Mouse (Mus musculus) naive thymus-derived CD4-positive, alpha-beta T cell, adult 2 months (primary cell): ENCODE results near the gene Ppp5c.

Experiments
- DNase-seq: peaks from one replicate; pipeline ENCODE4 v3.0.0-alpha.2; 2011; ENCODE audit warnings: low read depth

Gene Ppp5c

GRCm38 (mm10) chr7:16982859-16983568 lies 44.7 kb downstream of the Ppp5c start, which contains the start of gene Gm42372:
Gene Gm42372 (plus strand): TSS chr7:16983086.
- DNase-seq, result peak; percentile 94

DNA sequence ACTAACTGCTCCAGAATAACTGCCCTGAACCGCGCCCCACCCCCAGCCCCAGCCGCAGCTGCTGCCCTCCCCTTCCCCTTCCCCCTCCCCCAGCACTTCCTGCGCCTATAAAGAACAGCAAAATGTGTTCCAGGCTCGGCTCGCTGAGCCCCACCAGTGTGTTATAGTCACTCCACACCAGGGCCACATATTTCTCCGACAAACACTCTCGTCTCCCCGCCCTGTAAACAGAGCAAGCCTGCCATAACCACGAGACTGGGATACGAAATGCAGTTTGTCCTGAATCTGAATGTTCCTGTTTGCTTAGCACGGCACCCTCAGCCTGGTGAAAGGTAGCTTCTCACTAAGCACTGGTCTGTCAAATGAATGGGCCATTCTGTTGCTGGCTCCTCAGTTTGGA lies 47.4 kb downstream of the Ppp5c start:
- DNase-seq, result peak; percentile 67

DNA sequence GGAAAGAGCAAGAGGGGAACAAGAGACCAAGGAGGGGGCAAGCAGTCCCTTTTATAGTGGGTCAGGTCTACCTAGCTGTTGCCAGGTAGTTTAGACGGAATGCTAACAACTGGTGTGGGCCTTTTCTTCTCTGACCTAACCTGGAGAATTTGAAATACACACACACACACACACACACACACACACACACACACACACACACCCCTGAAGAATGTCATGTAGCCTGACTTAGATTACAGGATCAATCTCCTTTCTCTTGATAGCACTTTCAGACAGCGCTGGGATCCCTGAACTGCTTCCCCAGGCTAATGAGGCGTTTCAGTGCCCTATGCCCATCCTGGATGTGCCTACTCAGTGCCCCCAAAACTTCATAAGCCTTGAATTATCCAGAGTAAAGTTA lies 49.1 kb downstream of the Ppp5c start:
- no peak for DNase-seq

- no peak for DNase-seq
Observed at GRCm38 (mm10) chr7:16978173-16978572, 49.6 kb downstream of the Ppp5c start.

DNA sequence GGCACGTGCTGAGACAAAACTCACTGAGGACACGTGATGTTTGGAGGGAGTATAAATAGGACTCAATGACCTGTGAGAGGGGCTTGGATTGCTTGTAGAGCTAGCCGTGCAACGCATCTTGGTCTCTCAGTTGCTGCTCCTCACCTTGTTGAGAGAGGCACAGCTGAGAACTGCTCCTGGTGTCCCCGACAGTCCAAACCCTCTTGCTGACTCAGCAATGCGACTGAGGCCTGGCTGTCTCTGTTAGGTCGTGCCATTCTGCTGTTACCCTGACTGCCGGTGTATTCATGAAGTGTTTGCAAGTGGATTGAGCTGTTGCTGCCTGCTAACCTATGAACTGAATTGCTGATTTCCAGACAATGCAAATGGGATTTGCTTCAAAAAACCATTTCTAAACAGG lies 51.4 kb downstream of the Ppp5c start:
- no peak for DNase-seq

- no peak for DNase-seq
Observed at GRCm38 (mm10) chr7:16974018-16974417, 53.7 kb downstream of the Ppp5c start.

DNA sequence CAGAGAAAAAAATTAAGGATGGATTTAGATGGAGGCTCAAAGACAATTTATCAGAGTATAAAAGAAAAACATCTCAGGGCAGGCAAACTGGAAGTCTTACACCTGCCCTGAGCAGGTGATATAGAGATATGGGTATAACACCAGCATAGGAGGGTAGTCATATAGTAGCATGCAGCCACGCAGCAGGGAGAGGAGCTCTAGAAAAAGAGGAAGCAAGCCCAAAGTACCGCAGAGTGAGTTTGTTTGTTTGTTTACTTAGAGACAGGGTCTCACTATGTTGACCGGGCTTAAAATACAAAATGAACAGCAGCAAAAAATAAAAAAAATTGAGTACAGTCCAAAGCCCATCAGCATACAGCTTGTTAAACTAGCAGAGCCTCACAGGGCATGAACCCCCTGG lies 56.6 kb downstream of the Ppp5c start:
- no peak for DNase-seq

GRCm38 (mm10) chr7:16968414-16968813 lies 59.3 kb downstream of the Ppp5c start:
- DNase-seq, result no peak

- DNase-seq, result no peak
Observed at GRCm38 (mm10) chr7:16961678-16962077, 66.0 kb downstream of the Ppp5c start.

DNA sequence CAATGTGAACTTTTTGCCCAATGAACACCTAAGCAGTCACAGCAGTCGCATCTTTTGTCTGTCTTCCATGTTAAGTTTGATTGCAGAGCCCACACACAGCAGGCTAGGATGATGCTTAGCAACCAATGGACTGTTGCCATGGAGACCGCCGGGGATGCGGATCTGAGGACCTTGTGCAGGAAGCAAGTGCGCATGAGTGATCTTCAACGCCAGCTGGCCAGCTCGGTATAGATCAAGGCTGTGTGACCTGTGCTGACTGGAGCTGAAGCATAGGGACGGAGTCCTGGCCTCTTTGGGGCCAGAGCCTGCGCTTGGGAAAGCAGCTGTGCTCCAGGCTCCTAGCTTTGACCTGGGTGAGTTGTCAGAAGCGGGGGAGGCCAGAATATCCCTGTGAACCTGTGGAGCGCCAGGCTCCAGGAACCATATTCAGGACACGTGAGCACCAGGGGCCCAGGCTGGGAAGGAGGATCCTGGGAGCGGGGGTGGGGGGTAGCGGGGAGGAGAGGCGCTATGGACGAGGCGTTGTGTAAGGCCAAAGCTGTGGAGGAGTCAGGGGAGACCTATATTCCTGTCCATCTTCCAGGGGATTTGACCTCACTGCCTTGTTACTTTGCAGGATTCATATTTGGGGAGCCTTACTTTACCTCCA lies 68.1 kb downstream of the Ppp5c start, which contains the start of gene Pnmal1:
Gene Pnmal1, plus strand, starts transcription at position 141 of the 649 bp plus-strand sequence.
- DNase-seq, result no peak

DNA sequence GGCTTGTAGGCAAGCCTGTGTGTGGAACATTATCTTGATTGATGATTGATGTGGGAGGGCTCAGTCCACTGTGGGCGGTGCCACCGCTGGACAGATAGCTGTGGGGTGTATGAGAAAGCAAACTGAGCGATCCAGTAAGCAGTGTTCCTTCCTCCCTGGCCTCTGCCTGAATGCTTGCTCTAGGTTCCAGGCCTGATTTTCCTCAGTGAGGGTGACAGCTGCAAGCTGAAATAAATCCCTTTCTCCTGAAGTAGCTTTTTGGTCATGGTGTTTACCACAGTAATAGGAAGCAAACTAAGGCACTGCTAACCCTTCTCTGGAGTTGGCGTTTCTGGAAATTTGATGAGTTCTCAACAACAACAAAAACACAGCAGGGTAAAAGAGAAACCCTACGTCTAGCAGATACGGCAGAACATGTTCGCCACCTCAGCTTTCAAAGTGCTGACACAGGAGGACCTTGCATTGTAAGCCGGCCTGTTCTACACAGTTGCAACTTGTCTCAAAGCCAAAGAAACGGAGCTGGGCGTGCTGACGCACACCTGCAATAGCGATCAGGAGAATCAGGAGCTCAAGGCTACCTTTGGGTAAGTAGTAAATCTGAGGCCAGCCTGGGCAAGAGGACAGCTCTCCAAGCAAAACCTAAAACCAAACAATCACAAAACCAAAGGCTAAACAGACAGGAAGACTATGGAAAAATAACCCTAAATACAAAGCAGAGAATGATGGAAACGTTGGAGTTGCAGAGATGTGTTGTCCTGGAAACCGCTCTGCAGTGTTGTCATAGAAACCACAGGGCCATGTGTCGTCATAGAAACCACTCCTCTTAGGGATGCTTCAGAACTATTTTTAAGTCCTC lies 71.1 kb downstream of the Ppp5c start:
- no peak for DNase-seq

DNA sequence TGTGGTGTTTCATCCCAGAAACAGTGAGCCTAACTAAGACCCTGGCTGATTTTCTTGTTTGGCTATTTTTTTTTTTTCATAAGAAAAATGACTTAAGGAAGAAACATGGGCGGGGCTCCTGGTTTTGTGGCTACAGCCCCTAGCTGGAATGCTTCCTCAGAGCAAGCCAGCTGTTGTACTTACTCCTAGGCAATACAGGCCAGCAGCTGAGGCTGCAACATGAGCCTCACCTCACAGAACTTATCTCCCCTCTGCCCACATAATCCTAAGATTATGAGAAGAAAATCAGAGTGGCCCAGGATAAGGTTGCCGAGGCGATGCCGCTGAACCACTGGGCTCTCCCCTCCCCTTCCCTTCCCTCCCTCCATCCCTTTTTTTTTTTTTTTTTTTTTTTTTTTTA lies 72.0 kb downstream of the Ppp5c start:
- no peak for DNase-seq
